ENCODE assay signal across 10 mouse cellular contexts in the genomic region with DNA sequence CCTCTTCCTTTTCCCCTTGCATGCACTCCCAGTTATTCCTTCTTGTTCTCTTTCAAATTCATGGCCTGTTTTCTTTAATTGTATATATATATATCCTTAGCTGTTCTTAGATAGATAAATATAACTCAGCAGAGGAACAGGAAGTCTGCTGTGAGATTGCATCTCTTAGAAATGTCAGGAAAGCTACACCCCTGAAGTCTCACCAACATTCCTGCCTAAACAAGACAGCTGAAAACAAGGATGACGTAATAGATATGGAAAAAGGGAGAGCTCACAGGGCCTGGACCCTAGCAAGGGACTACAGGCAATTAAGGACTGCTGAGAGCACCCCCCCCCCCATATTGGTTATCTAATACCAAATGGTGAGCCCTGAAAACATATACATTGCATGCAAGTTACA.
"Had no signal": no experiment of that assay in that cellular context is flagged by ENCODE, and none has a peak within 500 bp of the region (broad histone marks: within the 10 kb centered on the region; RNA-seq: fewer than 3 reads in every experiment).

No protein-coding gene starts in this region.

- H3K36me3 ChIP-seq: limb, embryonic 13.5 days; midbrain, embryonic 12.5 days had no signal

- H3K9me3 ChIP-seq: limb, embryonic 13.5 days; midbrain, embryonic 12.5 days had no signal

- H3K4me1 ChIP-seq: midbrain, embryonic 12.5 days had no signal

- H3K4me3 ChIP-seq: limb, embryonic 13.5 days; midbrain, embryonic 12.5 days had no signal

- H3K9ac ChIP-seq: limb, embryonic 13.5 days; liver, embryonic 14.5 days; midbrain, embryonic 12.5 days had no signal

- H3K4me2 ChIP-seq: limb, embryonic 13.5 days; midbrain, embryonic 12.5 days had no signal

- ATAC-seq: midbrain, embryonic 16.5 days had no signal

- DNase-seq: kidney, postnatal 14 days; left cerebral cortex, postnatal 4 days; lung, adult 18-20 months; lung, postnatal 14 days; right cerebral cortex, postnatal 14 days; thymus, postnatal 4 days had no signal

- H3K27me3 ChIP-seq: limb, embryonic 13.5 days; midbrain, embryonic 12.5 days had no signal

- H3K27ac ChIP-seq: limb, embryonic 13.5 days; liver, embryonic 14.5 days; midbrain, embryonic 12.5 days had no signal
